Mouse (Mus musculus) retina, postnatal 7 days (tissue): Measurements from ENCODE around the gene Smyd1.
"Not testable (repeated sequence)": the region's sequence is repeated elsewhere in the genome, so short reads cannot be mapped to it uniquely, and the experiment has no call there.

ENCODE experiments used
- DNase-seq: peaks from one replicate; pipeline ENCODE4 v3.0.0-alpha.2; 2012; ENCODE audit warnings: low read depth, low spot score

Smyd1 gene

DNA sequence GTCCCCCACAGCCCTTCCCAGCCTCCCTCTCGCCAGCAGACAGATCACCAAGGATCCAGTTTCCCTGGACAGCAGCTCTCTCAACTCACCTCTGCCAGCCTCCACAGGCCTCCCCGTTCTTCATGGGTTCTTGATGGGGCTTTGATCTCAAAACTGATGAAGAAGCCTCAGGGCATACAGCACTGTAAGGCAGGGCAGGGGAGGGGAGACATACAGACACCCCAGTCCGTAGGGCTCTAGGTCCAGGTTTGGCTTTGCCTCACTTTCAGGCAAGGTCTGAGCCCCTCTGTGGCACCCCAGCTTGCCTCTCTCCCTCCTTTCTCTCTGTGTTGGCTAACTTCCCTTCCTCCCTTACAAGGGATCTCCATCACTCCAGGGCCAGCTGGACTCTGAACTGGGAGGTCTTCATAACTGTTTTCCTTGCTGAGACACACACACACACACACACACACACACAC, at the start of gene Smyd1:
TSS of gene Smyd1 (minus strand) at position 408 of the 458 bp plus-strand sequence.
- DNase-seq: no peak

DNA sequence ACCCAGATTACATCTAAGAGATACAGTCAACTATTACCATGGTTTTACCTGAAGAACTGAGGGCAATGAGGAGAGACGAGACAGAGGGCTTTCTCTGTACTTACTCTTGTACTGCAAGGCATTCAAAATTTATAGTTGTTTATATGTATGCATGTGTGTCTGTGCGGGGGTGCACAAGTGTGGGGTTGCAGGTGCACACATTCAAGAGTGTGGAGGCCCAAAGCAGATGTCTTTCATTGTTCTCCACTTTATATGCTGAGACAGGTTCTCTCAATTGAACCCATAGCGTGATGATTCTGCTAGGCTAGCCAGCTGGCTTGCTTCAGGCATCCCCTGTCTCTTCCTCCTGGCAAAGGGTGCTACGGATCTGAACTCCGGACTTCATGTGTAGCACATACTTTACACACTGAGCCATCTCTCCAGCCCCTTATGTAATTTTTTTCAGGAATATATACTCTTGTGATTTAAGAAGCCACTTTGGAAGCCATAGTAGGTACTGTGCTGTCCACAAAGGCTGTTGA, 49.1 kb upstream of the Smyd1 start:
- DNase-seq: no peak

DNA sequence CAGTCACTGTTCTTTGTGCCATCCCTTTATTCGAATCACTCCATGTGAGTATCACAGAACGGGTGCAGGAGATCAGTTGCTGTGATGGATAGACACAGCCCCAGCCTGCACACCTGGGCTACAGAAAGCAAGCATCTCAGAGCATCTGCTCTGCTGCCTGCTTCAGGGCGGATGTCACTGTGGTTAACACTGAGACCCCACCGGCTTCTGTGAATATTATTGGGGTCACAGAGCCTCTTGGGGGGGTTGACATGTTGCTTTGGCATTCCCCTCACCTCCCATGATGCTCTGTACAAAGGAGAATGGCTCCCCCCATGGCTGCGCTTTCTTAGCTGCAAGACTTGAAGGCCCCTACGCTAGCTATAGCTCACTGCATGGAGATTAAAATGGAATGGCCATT, 47.4 kb upstream of the Smyd1 start:
- DNase-seq: no peak

DNA sequence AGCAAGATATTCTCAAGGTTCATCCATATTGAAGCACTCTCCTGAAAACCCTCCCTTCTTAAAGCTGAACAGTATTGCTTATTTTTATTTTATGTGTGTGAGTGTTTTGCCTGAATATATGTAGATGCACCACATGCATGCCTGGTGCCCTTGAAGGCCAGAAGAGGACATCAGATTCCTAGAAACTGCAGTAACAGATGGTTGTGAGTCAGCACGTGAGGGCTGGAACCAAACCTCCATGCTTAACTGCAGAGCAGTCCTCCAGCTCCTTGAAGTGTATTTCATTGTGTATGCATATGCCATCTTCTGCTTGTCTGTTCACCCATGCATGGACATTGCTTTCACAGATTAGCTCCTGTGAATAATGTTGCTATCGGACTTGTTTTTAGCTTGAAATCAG, 42.0 kb upstream of the Smyd1 start:
- no peak for DNase-seq

DNA sequence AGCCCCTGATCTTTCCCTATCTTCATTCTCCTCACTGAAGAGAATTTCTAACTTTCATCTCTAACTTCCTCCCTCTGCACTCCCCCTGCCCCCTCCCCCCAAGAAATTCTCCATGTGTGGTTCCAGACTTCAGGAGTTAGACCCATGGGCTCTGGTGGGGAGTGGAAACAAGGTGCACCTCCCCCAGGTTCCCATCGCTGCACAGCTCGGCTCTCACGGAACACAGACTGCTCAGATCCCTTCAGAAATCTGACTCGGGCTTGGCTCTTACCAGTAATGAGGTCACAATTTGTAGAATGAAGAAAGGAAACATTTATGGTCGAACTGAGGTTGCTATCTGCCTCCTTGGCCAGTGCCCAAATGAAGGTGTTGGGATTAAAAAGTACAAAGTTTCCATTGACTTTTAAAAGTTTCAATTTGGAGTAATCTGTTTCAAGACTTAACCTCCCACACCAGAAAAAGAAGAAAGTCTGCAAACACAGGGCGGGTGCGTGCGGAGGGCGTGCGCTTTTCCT, 39.2 kb upstream of the Smyd1 start:
- DNase-seq: no peak

DNA sequence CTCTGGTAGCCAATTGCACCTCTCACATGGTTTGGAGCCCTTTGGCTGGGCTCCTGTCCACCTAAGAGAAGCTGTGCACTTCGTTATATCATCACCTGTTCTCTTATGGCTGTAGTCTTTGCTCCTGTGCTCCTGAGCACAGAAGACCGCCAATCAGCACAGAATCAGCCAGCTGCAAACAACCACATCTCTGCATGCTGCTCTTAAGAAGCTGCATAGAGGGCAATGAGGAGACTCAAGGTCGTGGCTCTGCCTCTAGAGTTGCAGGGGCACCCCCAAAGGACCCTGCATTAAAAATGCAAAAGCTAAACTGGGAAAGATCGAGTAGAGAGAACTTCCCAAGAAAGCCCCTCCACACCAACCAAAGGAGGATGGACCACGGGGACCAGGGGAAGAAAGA, 38.7 kb upstream of the Smyd1 start:
- no peak for DNase-seq

DNA sequence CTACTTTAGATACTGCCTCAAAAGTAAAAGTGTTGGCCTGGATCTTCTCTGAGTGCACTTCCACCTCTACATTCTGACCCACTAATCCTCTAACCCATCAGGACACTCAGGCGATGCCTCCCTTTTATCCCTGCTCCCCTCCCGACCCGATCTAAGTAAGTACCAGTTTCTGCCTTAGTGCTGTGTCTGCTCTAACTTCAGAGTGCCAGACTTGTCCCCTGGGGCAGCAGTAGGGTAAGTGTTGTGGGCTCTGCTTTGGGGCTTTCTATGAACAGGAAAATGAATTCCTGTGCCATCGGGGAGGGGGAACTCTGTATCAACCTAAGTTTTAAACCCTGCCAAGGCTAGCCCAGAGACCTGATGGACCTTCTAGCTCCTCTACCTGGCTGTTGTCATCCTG, 38.2 kb upstream of the Smyd1 start:
- no peak for DNase-seq

DNA sequence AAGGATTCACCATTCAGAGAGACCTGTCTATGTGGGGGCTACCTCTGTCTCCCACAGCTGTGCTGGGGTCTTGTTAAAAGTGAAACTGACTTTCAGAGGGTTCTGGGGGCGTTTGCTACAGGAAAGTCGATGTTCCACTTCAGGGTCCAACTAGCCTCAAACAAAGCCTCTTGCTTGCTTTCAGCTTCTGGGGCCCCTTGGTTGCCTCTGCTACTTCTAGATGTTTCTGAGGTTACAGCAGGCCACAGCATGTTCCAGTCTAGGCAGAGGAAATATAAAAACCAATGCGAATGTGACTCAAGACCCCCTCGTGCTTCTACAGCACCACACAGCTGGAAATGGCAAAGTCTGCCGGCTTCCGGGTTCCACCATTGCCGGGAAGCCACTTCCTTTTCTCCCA, 35.5 kb upstream of the Smyd1 start:
- no peak for DNase-seq

DNA sequence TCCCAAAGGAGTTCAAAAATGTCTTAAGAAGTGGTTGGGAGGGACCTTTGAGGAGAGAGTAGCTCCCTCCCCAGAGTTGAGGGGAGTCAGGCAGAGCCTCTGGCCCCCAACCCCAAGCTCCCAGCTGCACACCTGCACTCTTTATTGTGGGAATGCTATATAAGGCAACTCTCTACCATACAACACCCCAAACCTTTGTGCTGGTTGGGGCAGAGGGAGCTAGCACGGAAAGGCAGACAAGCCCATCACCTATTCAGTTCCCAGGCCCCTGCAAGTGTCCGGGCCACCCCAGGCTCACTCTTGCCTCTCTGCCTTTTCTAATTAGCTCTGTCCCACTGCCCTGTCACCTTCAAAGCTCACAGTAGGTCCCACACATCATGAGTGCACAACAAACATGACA, 31.7 kb upstream of the Smyd1 start:
- no peak for DNase-seq

DNA sequence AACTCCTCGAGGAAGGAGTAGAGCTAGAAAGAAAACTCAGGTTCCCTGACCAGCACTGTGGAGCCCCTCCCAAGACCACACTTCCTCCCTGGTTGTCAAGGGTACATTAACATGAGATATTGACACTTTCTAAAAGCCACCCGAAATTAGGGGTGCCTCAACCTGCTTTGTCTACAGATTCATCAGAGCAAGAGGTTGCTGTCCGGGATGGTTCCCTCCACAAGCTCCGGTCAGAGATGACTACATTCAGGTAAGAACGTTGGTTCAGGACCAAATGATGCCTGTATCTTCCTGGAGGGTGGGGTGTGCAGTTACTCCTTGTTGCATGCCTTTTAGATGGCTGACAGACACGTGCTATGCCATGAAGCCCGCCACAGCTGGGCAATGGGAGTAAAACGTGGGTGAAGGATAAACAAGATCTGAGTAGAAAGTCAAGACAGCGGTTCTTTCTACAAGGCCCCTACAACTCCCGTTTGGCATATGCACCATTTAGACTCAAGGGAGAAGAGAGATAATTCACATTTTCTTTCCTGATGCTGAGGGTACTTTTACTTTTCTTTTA, 30.9 kb upstream of the Smyd1 start:
- no peak for DNase-seq

DNA sequence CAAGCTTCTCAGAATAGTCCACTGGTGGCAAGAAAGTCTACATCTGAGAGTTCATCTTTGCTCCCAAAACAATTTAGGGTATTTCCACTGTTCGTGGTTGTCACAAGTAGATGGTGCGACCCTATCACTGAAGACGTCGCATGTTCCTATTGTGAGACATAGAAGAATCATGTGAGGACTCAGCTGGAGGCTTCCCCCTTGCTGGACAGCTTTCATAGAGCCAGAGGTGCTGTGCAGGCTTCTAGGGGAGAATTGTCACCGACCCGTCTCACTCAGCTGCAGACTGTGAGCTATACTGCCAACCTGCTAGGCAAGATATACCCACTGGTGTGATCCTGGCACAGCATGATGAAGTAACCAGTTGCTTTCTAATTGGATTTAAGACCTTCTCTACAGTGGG, 30.2 kb upstream of the Smyd1 start:
- no peak for DNase-seq

DNA sequence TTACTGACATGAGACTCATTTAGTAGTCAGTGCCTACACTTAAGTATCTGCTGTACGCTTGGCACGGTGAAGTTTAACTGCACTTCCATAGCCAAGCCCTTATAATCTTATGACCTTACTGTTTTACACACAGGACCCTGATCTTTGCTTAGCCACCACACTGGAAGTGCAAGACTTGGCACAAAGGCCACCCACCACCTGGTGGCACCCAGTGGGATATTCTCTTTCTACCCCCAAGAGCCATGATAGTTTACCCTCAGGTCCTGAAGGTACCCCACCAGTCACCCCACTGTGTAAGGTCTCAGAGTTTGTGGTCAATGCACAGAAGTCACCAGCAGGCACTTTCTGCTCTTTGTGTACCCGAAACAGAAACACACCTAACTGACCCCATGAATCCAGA, 29.2 kb upstream of the Smyd1 start:
- DNase-seq: no peak

DNA sequence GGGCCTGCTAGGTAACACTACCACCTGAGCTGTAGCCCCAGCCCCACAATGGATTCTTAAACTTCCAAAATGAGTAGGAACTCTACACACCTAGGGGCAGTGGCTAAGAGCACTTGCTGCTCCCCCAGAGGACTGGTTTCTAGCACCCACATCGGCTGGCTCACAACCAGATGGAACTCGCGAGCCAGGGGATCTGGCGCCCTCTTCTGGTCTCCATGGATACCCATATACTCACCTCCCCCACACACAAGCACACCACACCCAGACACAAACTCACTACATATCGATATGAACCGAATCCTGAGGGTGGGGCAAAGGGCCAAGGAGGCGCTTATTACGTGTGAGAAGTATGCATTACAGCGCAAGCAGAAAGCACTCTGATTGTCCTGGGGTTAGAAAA, 26.0 kb upstream of the Smyd1 start:
- no peak for DNase-seq

DNA sequence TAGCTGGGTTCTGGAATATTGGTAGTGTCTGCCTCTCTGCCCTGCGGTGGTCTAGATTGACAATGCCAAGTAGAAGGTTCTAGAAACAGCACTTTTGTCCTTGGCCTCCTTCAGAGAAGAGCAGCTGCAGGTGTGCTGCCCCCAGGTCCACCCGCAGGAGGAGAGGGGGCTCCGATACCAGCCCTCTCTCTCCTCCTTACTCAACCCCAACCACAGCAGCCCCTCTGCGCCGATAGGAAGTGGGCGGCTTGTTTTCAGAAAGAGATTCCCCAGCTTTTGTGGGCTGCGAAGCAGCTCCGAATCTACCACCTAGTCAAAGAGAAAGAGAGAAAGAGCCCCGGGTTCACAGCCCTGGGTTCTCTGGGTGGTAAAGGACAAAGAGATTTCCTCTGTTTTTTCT, 19.1 kb upstream of the Smyd1 start:
- DNase-seq: no peak

DNA sequence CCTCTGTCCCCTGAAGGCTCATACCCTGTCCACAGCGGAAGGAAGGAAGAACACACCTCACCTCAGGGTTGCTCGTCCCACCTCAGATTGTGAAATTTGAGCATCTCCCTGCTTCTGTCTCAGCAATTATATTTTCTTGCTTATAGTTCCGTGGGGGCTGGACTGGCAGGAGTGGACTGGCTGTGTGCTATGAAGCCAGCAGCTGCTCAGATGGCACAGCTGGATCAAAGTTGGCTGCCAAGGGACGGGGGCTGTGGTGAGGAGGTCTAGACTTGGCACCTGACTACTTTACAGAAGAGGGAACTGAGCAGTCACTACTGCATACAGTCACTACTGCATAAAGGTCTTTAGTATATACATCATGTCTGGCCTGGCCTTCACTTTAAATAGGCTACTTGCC, 17.3 kb upstream of the Smyd1 start:
- no peak for DNase-seq

DNA sequence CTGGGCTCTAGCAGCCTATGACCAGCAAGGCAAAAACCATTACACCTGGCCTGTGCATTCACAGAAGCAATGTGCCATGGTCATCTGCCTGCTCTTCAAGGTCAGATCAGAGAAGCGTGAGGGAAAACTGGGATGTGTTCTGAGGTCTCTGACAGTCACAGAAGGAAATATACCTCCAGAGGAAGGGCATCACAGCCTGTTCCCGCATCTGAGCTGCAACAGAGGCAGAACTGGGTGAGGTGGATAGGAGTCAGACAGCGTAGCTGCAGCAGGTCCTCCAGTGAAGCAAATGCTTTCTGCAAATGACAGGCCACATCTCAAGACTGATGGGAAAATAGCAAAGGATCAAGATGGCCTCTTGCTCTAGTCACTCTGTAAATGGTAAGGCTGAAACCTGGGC, 16.9 kb upstream of the Smyd1 start:
- DNase-seq: no peak

DNA sequence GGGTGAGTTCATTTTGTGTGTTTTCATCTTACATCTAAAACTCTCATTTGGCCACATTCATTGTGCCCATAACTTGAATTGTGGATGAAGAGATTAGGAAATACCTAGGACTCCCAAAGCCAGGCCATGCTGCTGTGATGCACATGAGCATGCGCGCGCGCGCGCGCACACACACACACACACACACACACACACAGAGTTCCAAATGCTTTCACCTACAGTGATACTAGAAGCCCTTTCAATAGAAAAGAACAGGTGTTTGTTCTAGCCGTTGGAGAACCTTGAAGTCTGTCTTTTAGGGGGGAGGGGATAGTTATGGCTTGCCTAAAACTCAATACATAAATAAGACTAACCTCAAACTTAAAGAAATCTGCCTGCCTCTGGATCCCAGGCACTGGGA, 15.6 kb upstream of the Smyd1 start:
- no peak for DNase-seq

DNA sequence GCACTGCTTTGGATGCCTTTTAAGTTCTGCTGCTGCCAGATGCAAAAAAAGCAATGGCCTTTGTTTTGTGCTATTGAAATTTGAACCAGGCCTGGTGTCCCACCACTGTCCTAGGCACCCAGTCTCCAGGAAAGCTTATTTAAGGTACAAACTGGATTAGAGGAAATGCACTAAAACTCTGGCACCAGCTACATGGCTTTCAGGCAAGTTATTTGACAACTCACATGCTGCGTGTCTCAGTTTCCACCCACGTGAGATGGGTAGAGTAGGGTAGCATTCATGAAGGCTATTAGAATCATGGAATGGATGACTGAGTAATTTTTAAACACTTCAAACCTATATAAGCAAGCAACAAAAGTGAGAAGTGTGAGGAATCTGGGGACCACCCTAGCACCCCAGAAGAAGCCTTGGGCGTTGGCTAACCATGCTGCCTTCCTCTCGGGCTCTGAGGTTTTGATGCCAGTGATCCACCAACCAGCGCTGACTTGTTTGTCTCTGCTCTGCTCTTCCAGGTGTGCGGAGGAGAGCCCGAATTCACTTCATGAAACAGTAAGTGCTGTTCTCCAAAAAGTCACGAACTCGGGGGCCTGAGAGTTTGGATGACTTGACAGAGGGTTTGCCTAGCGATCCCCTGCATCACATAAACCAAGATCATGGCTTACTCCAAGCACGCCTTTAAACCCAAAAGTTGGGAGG, 11.7 kb upstream of the Smyd1 start:
- no peak for DNase-seq

DNA sequence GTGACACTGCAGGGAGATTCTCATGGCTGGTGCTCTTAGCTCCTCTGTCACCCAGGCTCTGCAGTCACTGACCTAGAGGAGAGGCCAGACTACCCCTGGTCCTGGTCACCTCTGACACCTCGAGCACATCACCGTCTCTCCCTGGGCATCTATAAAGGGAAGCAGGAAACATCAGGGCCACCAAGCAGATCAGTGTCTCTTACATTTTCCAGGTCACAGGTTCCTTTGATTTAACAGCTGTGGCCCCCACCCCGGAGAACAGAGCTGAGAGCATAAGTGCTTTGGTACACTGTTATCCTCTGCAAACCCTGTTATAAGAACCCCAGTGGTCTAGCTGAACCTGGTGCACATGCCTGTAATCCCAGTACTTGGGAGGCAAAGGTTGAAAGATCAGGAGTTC, 11.0 kb upstream of the Smyd1 start:
- no peak for DNase-seq

DNA sequence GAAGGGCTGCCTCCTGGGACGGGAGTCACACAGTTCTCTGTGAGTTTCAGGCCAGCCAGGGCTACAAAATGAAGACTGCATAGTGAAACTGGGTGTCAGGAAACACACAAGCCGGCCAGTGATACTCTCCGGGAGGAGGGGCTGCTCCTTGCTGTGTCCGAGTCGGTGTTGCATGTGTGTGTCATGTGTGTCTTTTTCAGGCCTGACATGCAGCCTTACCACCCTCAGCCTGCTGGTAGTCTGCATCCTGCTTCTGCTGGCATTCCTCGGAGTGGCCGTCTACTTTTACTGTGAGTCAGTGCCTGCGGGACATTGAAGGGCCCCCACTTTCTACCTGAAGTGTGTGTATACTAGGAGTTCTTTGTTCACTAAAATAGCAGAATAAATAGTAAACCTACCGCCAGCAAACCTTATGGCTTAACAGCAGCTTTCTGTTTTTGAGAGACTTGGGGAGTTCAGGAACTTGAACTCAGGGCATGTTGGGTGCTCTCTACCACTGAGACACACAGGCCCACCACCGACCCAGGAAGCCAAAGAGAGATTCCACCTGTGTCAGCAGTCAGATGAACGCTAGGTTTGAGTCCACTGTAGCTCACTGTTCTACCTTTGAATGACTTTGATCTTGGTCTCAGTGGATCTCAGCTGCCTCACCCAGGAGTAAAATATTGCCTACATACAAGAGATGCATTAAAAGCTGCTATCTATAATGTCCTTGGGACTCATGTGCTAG, 10.4 kb upstream of the Smyd1 start:
- no peak for DNase-seq

DNA sequence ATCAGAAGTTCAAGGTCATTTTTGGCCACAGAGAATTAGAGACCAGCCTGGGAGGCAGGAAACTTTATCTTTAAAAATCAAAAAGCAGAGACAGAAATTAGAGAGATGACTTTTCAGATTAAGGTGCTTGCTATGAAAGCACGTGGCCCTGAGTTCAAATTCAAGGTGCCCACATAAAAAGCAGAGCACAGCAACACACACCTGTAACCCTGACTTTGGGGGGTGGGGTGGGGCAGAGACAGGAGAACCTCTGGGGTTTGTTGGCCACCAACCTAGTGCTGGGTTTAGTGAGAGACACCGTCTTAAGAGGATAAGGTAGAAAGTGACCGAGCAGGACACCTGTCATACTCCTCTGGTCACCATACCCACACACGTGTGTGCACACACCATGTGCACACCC, 9.5 kb upstream of the Smyd1 start:
- DNase-seq: not testable (repeated sequence)

DNA sequence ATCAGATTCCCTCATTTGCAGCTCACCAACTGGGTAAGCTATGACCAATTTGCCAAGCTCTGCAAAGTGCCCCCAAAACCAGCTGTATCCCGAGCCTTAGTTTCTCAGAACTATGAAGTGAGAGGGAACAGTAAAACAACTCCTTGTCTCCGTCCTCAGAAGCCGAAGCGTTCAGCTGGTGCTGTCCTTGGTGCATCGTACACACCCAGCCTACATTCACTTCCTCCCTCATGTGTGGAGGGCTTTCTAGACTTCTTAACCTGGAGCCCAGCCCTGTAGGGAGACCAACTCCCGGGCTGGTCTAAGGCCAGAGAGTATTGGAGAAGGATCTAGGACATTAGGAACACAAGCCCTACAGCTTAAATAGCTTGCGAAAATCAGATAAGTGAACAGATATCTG, 8.5 kb upstream of the Smyd1 start:
- DNase-seq: no peak

DNA sequence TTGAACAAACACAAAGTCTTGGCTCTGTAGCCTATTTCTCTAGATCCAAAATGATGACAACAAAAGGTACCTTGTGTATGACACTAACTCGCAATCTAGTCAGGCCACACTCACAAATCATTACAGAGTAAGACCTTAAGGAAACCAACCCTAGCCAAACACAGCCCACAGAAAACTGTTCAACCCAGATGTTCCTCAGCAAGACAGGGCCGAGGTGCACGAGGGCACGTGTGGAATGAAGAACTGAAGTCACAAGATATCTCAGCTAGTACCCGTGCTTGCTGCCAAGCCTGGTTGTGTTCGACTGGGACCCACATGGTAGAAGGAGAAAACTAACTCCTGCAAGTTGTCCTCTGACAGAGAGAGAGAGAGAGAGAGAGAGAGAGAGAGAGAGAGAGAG, 7.8 kb upstream of the Smyd1 start:
- DNase-seq: no peak
